Mouse (Mus musculus) brain, embryonic 18.5 days (tissue): ENCODE measurements around the gene Agr3.

ENCODE experiments used
- DNase-seq: peaks from one replicate; pipeline ENCODE4 v3.0.0-alpha.2; 2012; ENCODE audit warnings: low read depth, low spot score

Agr3 gene

GRCm38 (mm10) chr12:35983472-35983871, 58.1 kb downstream of the Agr3 start:
- DNase-seq: no peak

GRCm38 (mm10) chr12:35984743-35985142, 59.3 kb downstream of the Agr3 start:
- DNase-seq: no peak

- no peak for DNase-seq
Observed at GRCm38 (mm10) chr12:35992711-35993110, 67.3 kb downstream of the Agr3 start, which contains the start of gene Agr2. Agr2 (plus strand) TSS chr12:35992907.

GRCm38 (mm10) chr12:35993583-35993982, 68.2 kb downstream of the Agr3 start:
- no peak for DNase-seq

- DNase-seq: no peak
Observed at GRCm38 (mm10) chr12:35994098-35994497, 68.7 kb downstream of the Agr3 start.

- no peak for DNase-seq
Observed at GRCm38 (mm10) chr12:35995799-35996198, 70.4 kb downstream of the Agr3 start.
